Mouse (Mus musculus): Measurements from ENCODE around the gene Magi2. TPM values are rescaled to one million over a fixed set of nuclear protein-coding genes. Genes with fewer than 3 reads are reported as not detected.

Gene Magi2
- polyA plus RNA-seq, 1 experiment from 2014 or later: 6.5 TPM

- H3K9me3 ChIP-seq: peaks cover 4% of the 10 kb centered on the region; the same call in 1 of the 2 replicates
- WGBS: 38% methylated on average over 5 of the region's 5 CpGs
- H3K4me3 ChIP-seq: no peak overlapping the region
- H3K27me3 ChIP-seq (replicated peaks; ENCODE audit: low read depth, poor library complexity, severe bottlenecking): no peaks in the 10 kb centered on the region
- no peaks in the 10 kb centered on the region for H3K4me1 ChIP-seq
- H3K27ac ChIP-seq (replicated peaks): no peak overlapping the region
- no peaks in the 10 kb centered on the region for H3K36me3 ChIP-seq (replicated peaks)
- DNase-seq (ENCODE audit: low spot score): no peak
These were observed 560.8 kb downstream of the Magi2 start for GRCm38 (mm10) chr5:19787522-19788144.

- 86% methylated on average over 5 of the region's 5 CpGs for whole genome bisulfite sequencing
- no peaks in the 10 kb centered on the region for H3K36me3 ChIP-seq (replicated peaks)
- no peak overlapping the region for H3K27ac ChIP-seq (replicated peaks)
These were observed 576.4 kb downstream of the Magi2 start for GRCm38 (mm10) chr5:19803052-19803769.

GRCm38 (mm10) chr5:19822502-19822901, 595.7 kb downstream of the Magi2 start:
- Histone ChIP-seq H3K4me1 (no peaks in the 10 kb centered on the region), H3K9me3 (no peaks in the 10 kb centered on the region), H3K27me3 (replicated peaks; ENCODE audit: low read depth, poor library complexity, severe bottlenecking) (no peaks in the 10 kb centered on the region), H3K4me3 (no peak overlapping the region), H3K27ac (replicated peaks) (no peak overlapping the region), H3K36me3 (replicated peaks) (no peaks in the 10 kb centered on the region)
- WGBS: 91% methylated on average over 2 of the region's 2 CpGs
- no peak for DNase-seq (ENCODE audit: low spot score)

More at GRCm38 (mm10) chr5:19803052-19803769, 576.4 kb downstream of the Magi2 start:
- Histone ChIP-seq H3K9me3 (no peaks in the 10 kb centered on the region), H3K27me3 (replicated peaks; ENCODE audit: low read depth, poor library complexity, severe bottlenecking) (no peaks in the 10 kb centered on the region), H3K4me1 (no peaks in the 10 kb centered on the region), H3K4me3 (no peak overlapping the region)
- no peak for DNase-seq (ENCODE audit: low spot score)

GRCm38 (mm10) chr5:19825943-19826342, 599.1 kb downstream of the Magi2 start:
- no peak overlapping the region for H3K27ac ChIP-seq (replicated peaks)
- H3K4me3 ChIP-seq: no peak overlapping the region
- H3K4me1 ChIP-seq: no peaks in the 10 kb centered on the region
- no peaks in the 10 kb centered on the region for H3K36me3 ChIP-seq (replicated peaks)
- 74% methylated on average over 2 of the region's 2 CpGs for WGBS
- no peak for DNase-seq (ENCODE audit: low spot score)
- no peaks in the 10 kb centered on the region for H3K9me3 ChIP-seq
- no peaks in the 10 kb centered on the region for H3K27me3 ChIP-seq (replicated peaks; ENCODE audit: low read depth, poor library complexity, severe bottlenecking)

- Histone ChIP-seq H3K27me3 (replicated peaks; ENCODE audit: low read depth, poor library complexity, severe bottlenecking) (no peaks in the 10 kb centered on the region), H3K36me3 (replicated peaks) (no peaks in the 10 kb centered on the region), H3K4me3 (no peak overlapping the region), H3K4me1 (no peaks in the 10 kb centered on the region), H3K27ac (replicated peaks) (no peak overlapping the region), H3K9me3 (no peaks in the 10 kb centered on the region)
- WGBS: 86% methylated on average over 2 of the region's 2 CpGs
- no peak for DNase-seq (ENCODE audit: low spot score)
These were observed 602.5 kb downstream of the Magi2 start for GRCm38 (mm10) chr5:19829341-19829740.

- Histone ChIP-seq H3K27ac (replicated peaks) (no peak overlapping the region), H3K27me3 (replicated peaks; ENCODE audit: low read depth, poor library complexity, severe bottlenecking) (no peaks in the 10 kb centered on the region), H3K9me3 (no peaks in the 10 kb centered on the region), H3K36me3 (replicated peaks) (no peaks in the 10 kb centered on the region), H3K4me1 (no peaks in the 10 kb centered on the region), H3K4me3 (no peak overlapping the region)
- no peak for DNase-seq (ENCODE audit: low spot score)
- 88% methylated on average over 2 of the region's 2 CpGs for WGBS
These were observed 636.0 kb downstream of the Magi2 start for GRCm38 (mm10) chr5:19862854-19863253.

- 90% methylated on average over 4 of the region's 4 CpGs for WGBS
- Histone ChIP-seq H3K4me3 (no peak overlapping the region), H3K4me1 (no peaks in the 10 kb centered on the region), H3K27ac (replicated peaks) (no peak overlapping the region), H3K27me3 (replicated peaks; ENCODE audit: low read depth, poor library complexity, severe bottlenecking) (no peaks in the 10 kb centered on the region), H3K9me3 (no peaks in the 10 kb centered on the region), H3K36me3 (replicated peaks) (no peaks in the 10 kb centered on the region)
- DNase-seq (ENCODE audit: low spot score): no peak
These were observed 643.6 kb downstream of the Magi2 start for GRCm38 (mm10) chr5:19870406-19870805.

GRCm38 (mm10) chr5:19891693-19892092, 664.9 kb downstream of the Magi2 start:
- WGBS: 80% methylated on average over 3 of the region's 3 CpGs
- no peaks in the 10 kb centered on the region for H3K9me3 ChIP-seq
- H3K4me1 ChIP-seq: no peaks in the 10 kb centered on the region
- no peaks in the 10 kb centered on the region for H3K27me3 ChIP-seq (replicated peaks; ENCODE audit: low read depth, poor library complexity, severe bottlenecking)
- no peak overlapping the region for H3K4me3 ChIP-seq
- H3K36me3 ChIP-seq (replicated peaks): no peaks in the 10 kb centered on the region
- DNase-seq (ENCODE audit: low spot score): no peak
- H3K27ac ChIP-seq (replicated peaks): no peak overlapping the region

GRCm38 (mm10) chr5:19895893-19896292, 669.1 kb downstream of the Magi2 start:
- H3K27ac ChIP-seq (replicated peaks): no peak overlapping the region
- no peaks in the 10 kb centered on the region for H3K9me3 ChIP-seq
- no peaks in the 10 kb centered on the region for H3K36me3 ChIP-seq (replicated peaks)
- no peak for DNase-seq (ENCODE audit: low spot score)
- no peaks in the 10 kb centered on the region for H3K27me3 ChIP-seq (replicated peaks; ENCODE audit: low read depth, poor library complexity, severe bottlenecking)
- no peaks in the 10 kb centered on the region for H3K4me1 ChIP-seq
- H3K4me3 ChIP-seq: no peak overlapping the region
- WGBS: 86% methylated on average over 6 of the region's 6 CpGs

GRCm38 (mm10) chr5:19901625-19902024, 674.8 kb downstream of the Magi2 start:
- no peaks in the 10 kb centered on the region for H3K4me1 ChIP-seq
- WGBS: 82% methylated on average over 8 of the region's 8 CpGs
- H3K27me3 ChIP-seq (replicated peaks; ENCODE audit: low read depth, poor library complexity, severe bottlenecking): peaks cover 5% of the 10 kb centered on the region
- no peak overlapping the region for H3K4me3 ChIP-seq
- H3K36me3 ChIP-seq (replicated peaks): no peaks in the 10 kb centered on the region
- no peak for DNase-seq (ENCODE audit: low spot score)
- H3K9me3 ChIP-seq: no peaks in the 10 kb centered on the region
- no peak overlapping the region for H3K27ac ChIP-seq (replicated peaks)

GRCm38 (mm10) chr5:19906636-19907035, 679.8 kb downstream of the Magi2 start:
- no peaks in the 10 kb centered on the region for H3K36me3 ChIP-seq (replicated peaks)
- DNase-seq (ENCODE audit: low spot score): no peak
- WGBS: 72% methylated on average over 4 of the region's 4 CpGs
- H3K4me1 ChIP-seq: peaks cover 28% of the 10 kb centered on the region
- H3K4me3 ChIP-seq: no peak overlapping the region
- peaks cover 31% of the 10 kb centered on the region for H3K27me3 ChIP-seq (replicated peaks; ENCODE audit: low read depth, poor library complexity, severe bottlenecking)
- H3K9me3 ChIP-seq: no peaks in the 10 kb centered on the region
- H3K27ac ChIP-seq (replicated peaks): no peak overlapping the region

- H3K4me1 ChIP-seq: peaks cover 28% of the 10 kb centered on the region
- WGBS: 4% methylated on average over 12 of the region's 12 CpGs
- H3K27ac ChIP-seq (replicated peaks): peak overlapping the region; percentile 72
These were observed 680.6 kb downstream of the Magi2 start for GRCm38 (mm10) chr5:19907381-19907982.

More at GRCm38 (mm10) chr5:19907381-19907982, 680.6 kb downstream of the Magi2 start:
- Histone ChIP-seq H3K4me3 (peak overlapping the region; percentile 60), H3K9me3 (no peaks in the 10 kb centered on the region), H3K27me3 (replicated peaks; ENCODE audit: low read depth, poor library complexity, severe bottlenecking) (peaks cover 31% of the 10 kb centered on the region), H3K36me3 (replicated peaks) (no peaks in the 10 kb centered on the region)
- peak; percentile 44 for DNase-seq (ENCODE audit: low spot score)

Measured in embryonic facial prominence, embryonic 10.5 days (tissue).